Mouse (Mus musculus) adrenal gland, postnatal 10 days (tissue): ENCODE results near the gene Olfr484. TPM values are rescaled to one million over a fixed set of nuclear protein-coding genes. Genes with fewer than 3 reads are reported as not detected.
"Not testable (repeated sequence)": the region's sequence is repeated elsewhere in the genome, so short reads cannot be mapped to it uniquely, and the experiment has no call there.

Experiments used
- DNase-seq: peaks from one replicate; pipeline ENCODE4 v3.0.0; 2021; ENCODE audit warnings: mixed read lengths
- long read RNA-seq, 2 experiments: library from polyadenylated mRNA; stranded (forward); transcript quantifications; one replicate each; pipeline ENCODE4 v2.0.0; 2021
- total RNA-seq, 2 experiments: library from RNA; stranded (reverse); gene quantifications; 2 replicates each; pipeline ENCODE4 v1.2.3; 2021

The Olfr484 gene
- total RNA-seq, result not detected
- long read RNA-seq, experiment 1, result 0 reads
- long read RNA-seq, experiment 2, result 0 reads

GRCm38 (mm10) chr7:108127349-108127748 lies at the start of gene Olfr484:
TSS of gene Olfr484 (minus strand) at chr7:108127449.
- no peak for DNase-seq

- DNase-seq, result not testable (repeated sequence)
These were observed 45.4 kb upstream of the Olfr484 start, which contains the start of gene Olfr486 for GRCm38 (mm10) chr7:108172642-108173041. TSS of gene Olfr486 (minus strand) at chr7:108172742.

- no peak for DNase-seq
These were observed 32.5 kb upstream of the Olfr484 start, which contains the start of gene Olfr485 for GRCm38 (mm10) chr7:108159771-108160170. TSS of gene Olfr485 (minus strand) at chr7:108159871.

- no peak for DNase-seq
These were observed 5.8 kb downstream of the Olfr484 start for GRCm38 (mm10) chr7:108121416-108121815.

GRCm38 (mm10) chr7:108120681-108121080 lies 6.6 kb downstream of the Olfr484 start:
- DNase-seq, result no peak

GRCm38 (mm10) chr7:108100549-108100948 lies 26.7 kb downstream of the Olfr484 start, which contains the start of gene Olfr483:
TSS of gene Olfr483 (plus strand) at chr7:108100849.
- no peak for DNase-seq

GRCm38 (mm10) chr7:108097486-108097885 lies 29.8 kb downstream of the Olfr484 start, which contains the start of gene Olfr482:
TSS of gene Olfr482 (minus strand) at chr7:108097586.
- no peak for DNase-seq

GRCm38 (mm10) chr7:108079555-108079954 lies 47.7 kb downstream of the Olfr484 start, which contains the start of gene Olfr481:
TSS of gene Olfr481 (plus strand) at chr7:108079855.
- DNase-seq, result no peak

Other genes starting within 250 kb of the Olfr484 start
- not detected for gene Olfr472, start 229.5 kb downstream of the Olfr484 start, total RNA-seq
- gene Olfr473, start 197.0 kb downstream of the Olfr484 start, total RNA-seq, result not detected
- not detected for gene Olfr474, start 172.8 kb downstream of the Olfr484 start, total RNA-seq
- not detected for gene Olfr476, start 162.6 kb downstream of the Olfr484 start, total RNA-seq
- gene Olfr477, start 140.8 kb downstream of the Olfr484 start, total RNA-seq, result under 1 TPM in 1 of 2 experiments, not detected in 1; 0.09 TPM
- gene Olfr478, start 93.5 kb downstream of the Olfr484 start, total RNA-seq, result not detected
- gene Olfr479, start 76.8 kb downstream of the Olfr484 start, total RNA-seq, result not detected
- gene Olfr480, start 60.1 kb downstream of the Olfr484 start, total RNA-seq, result not detected
- not detected for gene Olfr481, start 47.6 kb downstream of the Olfr484 start, total RNA-seq
- 1 to 10 TPM; 1.7 TPM for gene Olfr482, start 29.9 kb downstream of the Olfr484 start, total RNA-seq
- gene Olfr483, start 26.6 kb downstream of the Olfr484 start, total RNA-seq, result not detected
- not detected for gene Olfr485, start 32.4 kb upstream of the Olfr484 start, total RNA-seq
- not detected for gene Olfr486, start 45.3 kb upstream of the Olfr484 start, total RNA-seq
- not detected for gene Olfr487, start 87.2 kb upstream of the Olfr484 start, total RNA-seq
- not detected for gene Olfr488, start 130.9 kb upstream of the Olfr484 start, total RNA-seq
- not detected for gene Olfr490, start 161.5 kb upstream of the Olfr484 start, total RNA-seq
- not detected for gene Olfr491, start 186.0 kb upstream of the Olfr484 start, total RNA-seq
- not detected for gene Olfr492, start 196.2 kb upstream of the Olfr484 start, total RNA-seq
- gene Olfr493, start 219.5 kb upstream of the Olfr484 start, total RNA-seq, result not detected
- gene Olfr494, start 237.9 kb upstream of the Olfr484 start, total RNA-seq, result not detected